Mouse (Mus musculus) brain, adult 2 months (tissue): ENCODE results near the gene Pank3.

Experiments
- DNase-seq: peaks from one replicate; pipeline ENCODE4 v3.0.0; 2011; ENCODE audit warnings: low read depth, low spot score

The Pank3 gene

GRCm38 (mm10) chr11:35769188-35769745 lies at the start of gene Pank3:
Gene Pank3, plus strand, starts transcription at chr11:35769484.
- peak; percentile 100 for DNase-seq

GRCm38 (mm10) chr11:35723876-35724275 lies 45.4 kb upstream of the Pank3 start:
- DNase-seq, result no peak

GRCm38 (mm10) chr11:35726341-35726846 lies 42.9 kb upstream of the Pank3 start:
- peak; percentile 24 for DNase-seq

- no peak for DNase-seq
Measured at GRCm38 (mm10) chr11:35728200-35728599, 41.1 kb upstream of the Pank3 start.

GRCm38 (mm10) chr11:35729186-35729585 lies 40.1 kb upstream of the Pank3 start:
- DNase-seq, result no peak

- no peak for DNase-seq
Measured at GRCm38 (mm10) chr11:35732366-35732765, 36.9 kb upstream of the Pank3 start.

- DNase-seq, result no peak
Measured at GRCm38 (mm10) chr11:35736817-35737216, 32.5 kb upstream of the Pank3 start.

GRCm38 (mm10) chr11:35737262-35737661 lies 32.0 kb upstream of the Pank3 start:
- DNase-seq, result no peak

GRCm38 (mm10) chr11:35738102-35738501 lies 31.2 kb upstream of the Pank3 start:
- DNase-seq, result no peak

GRCm38 (mm10) chr11:35743586-35743985 lies 25.7 kb upstream of the Pank3 start:
- peak; percentile 35 for DNase-seq

- peak; percentile 56 for DNase-seq
Measured at GRCm38 (mm10) chr11:35744571-35744970, 24.7 kb upstream of the Pank3 start.

GRCm38 (mm10) chr11:35750578-35750977 lies 18.7 kb upstream of the Pank3 start:
- DNase-seq, result no peak

- no peak for DNase-seq
Measured at GRCm38 (mm10) chr11:35754906-35755418, 14.3 kb upstream of the Pank3 start.

- peak; percentile 47 for DNase-seq
Measured at GRCm38 (mm10) chr11:35755546-35755945, 13.7 kb upstream of the Pank3 start.

- DNase-seq, result peak; percentile 30
Measured at GRCm38 (mm10) chr11:35756411-35757303, 12.6 kb upstream of the Pank3 start.

- DNase-seq, result no peak
Measured at GRCm38 (mm10) chr11:35760001-35760626, 9.2 kb upstream of the Pank3 start.

GRCm38 (mm10) chr11:35760627-35761003 lies 8.7 kb upstream of the Pank3 start:
- no peak for DNase-seq

GRCm38 (mm10) chr11:35766845-35767244 lies 2.4 kb upstream of the Pank3 start:
- DNase-seq, result no peak

GRCm38 (mm10) chr11:35769746-35770437 lies 608 bp downstream of the Pank3 start:
- DNase-seq, result peak; percentile 81

- DNase-seq, result no peak
Measured at GRCm38 (mm10) chr11:35770741-35771504, 1.6 kb downstream of the Pank3 start.

GRCm38 (mm10) chr11:35775606-35776005 lies 6.3 kb downstream of the Pank3 start:
- no peak for DNase-seq
